Mouse (Mus musculus): ENCODE measurements around the gene Gm37240. TPM values are rescaled to one million over a fixed set of nuclear protein-coding genes. Genes with fewer than 3 reads are reported as not detected.
"Not testable (repeated sequence)": the region's sequence is repeated elsewhere in the genome, so short reads cannot be mapped to it uniquely, and the experiment has no call there.

Gm37240 gene
- polyA plus RNA-seq, 1 experiment from 2014 or later, result 2.8 TPM

DNA sequence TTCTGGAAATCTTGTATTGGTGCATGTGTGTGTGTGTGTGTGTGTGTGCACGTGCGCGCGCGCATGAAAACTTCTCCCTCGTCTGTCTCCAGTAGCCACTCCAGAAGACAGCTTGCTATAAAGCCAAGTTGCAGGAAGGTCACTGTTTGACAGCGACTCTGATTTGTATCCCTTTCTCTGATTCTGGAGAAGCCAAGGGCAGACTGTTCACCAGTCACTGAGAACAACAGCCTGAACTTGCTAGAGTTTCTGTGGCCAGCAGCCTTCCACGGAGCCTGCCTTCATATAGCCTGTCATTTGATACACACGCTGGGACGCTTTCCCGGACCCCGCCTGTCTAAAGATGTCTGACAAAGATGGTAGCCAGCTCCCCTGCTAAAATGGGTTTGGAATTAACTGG lies 1224.2 kb downstream of the Gm37240 start:
- WGBS, result 83% methylated on average over 12 of the region's 12 CpGs
- Histone ChIP-seq H3K9me3 (0 out of 2 replicates have a peak, but pooled peaks cover 5% of the 10 kb centered on the region), H3K36me3 (replicated peaks) (no peaks in the 10 kb centered on the region), H3K4me3 (no peak overlapping the region), H3K27ac (replicated peaks) (no peak overlapping the region), H3K27me3 (replicated peaks; ENCODE audit: low read depth, poor library complexity, severe bottlenecking) (peaks cover 47% of the 10 kb centered on the region), H3K4me1 (peaks cover 33% of the 10 kb centered on the region)
- no peak for DNase-seq (ENCODE audit: low spot score)

GRCm38 (mm10) chr3:84660380-84660779 lies 1226.9 kb downstream of the Gm37240 start:
- Histone ChIP-seq H3K4me3 (no peak overlapping the region), H3K27ac (replicated peaks) (no peak overlapping the region), H3K36me3 (replicated peaks) (no peaks in the 10 kb centered on the region), H3K27me3 (replicated peaks; ENCODE audit: low read depth, poor library complexity, severe bottlenecking) (peaks cover 25% of the 10 kb centered on the region), H3K4me1 (peaks cover 35% of the 10 kb centered on the region), H3K9me3 (0 out of 2 replicates have a peak, but pooled peaks cover 5% of the 10 kb centered on the region)
- DNase-seq (ENCODE audit: low spot score), result no peak
- WGBS, result 80% methylated on average over 2 of the region's 2 CpGs

- Histone ChIP-seq H3K9me3 (0 out of 2 replicates have a peak, but pooled peaks cover 5% of the 10 kb centered on the region), H3K36me3 (replicated peaks) (no peaks in the 10 kb centered on the region), H3K4me1 (peaks cover 43% of the 10 kb centered on the region), H3K27ac (replicated peaks) (no peak overlapping the region), H3K4me3 (no peak overlapping the region), H3K27me3 (replicated peaks; ENCODE audit: low read depth, poor library complexity, severe bottlenecking) (peaks cover 23% of the 10 kb centered on the region)
- DNase-seq (ENCODE audit: low spot score), result no peak
- 99% methylated on average over 2 of the region's 2 CpGs for WGBS
Observed at GRCm38 (mm10) chr3:84658872-84659271, 1228.4 kb downstream of the Gm37240 start.

DNA sequence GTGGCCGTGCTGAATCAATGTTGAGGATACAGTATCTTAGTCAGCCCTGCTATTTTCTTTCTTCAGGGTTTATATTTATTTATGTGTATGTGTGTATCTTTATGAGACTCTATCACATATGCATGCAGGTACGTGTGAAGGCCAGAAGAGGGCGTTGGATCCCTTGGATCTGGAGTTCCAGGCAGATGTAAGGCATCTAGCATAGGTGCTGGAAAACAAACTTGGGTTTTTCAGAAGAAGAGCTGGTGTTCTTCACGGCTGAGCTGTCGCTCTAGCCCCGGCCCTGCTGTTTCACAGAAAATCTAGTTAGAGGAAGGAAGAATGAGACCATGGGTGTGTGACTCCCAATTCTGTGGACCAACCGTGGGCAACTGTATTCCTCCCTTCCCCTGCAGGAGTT lies 1229.3 kb downstream of the Gm37240 start:
- Histone ChIP-seq H3K4me3 (no peak overlapping the region), H3K36me3 (replicated peaks) (no peaks in the 10 kb centered on the region), H3K27ac (replicated peaks) (no peak overlapping the region), H3K9me3 (0 out of 2 replicates have a peak, but pooled peaks cover 5% of the 10 kb centered on the region), H3K27me3 (replicated peaks; ENCODE audit: low read depth, poor library complexity, severe bottlenecking) (peaks cover 22% of the 10 kb centered on the region), H3K4me1 (peaks cover 44% of the 10 kb centered on the region)
- DNase-seq (ENCODE audit: low spot score), result no peak
- WGBS, result 91% methylated on average over 7 of the region's 7 CpGs

GRCm38 (mm10) chr3:84657240-84657639 lies 1230.1 kb downstream of the Gm37240 start:
- peaks cover 22% of the 10 kb centered on the region for H3K27me3 ChIP-seq (replicated peaks; ENCODE audit: low read depth, poor library complexity, severe bottlenecking)

DNA sequence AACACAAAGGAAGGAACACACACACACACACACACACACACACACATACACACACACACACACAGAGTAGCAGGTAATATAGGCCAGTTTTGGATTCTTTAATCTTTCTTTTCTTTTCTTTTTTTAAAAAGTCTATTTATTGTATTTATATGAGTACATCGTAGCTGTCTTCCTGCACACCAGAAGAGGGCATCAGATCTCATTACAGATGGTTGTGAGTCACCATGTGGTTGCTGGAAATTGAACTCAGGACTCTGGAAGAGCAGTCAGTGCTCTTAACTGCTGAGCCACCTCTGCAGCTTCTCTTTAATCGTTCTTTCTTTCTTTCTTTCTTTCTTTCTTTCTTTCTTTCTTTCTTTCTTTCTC lies 1231.5 kb downstream of the Gm37240 start:
- WGBS, result 80% methylated on average over 2 of the region's 2 CpGs
- peaks cover 20% of the 10 kb centered on the region for H3K27me3 ChIP-seq (replicated peaks; ENCODE audit: low read depth, poor library complexity, severe bottlenecking)
- H3K36me3 ChIP-seq (replicated peaks); H3K27ac ChIP-seq (replicated peaks); H3K4me3 ChIP-seq; DNase-seq (ENCODE audit: low spot score); H3K9me3 ChIP-seq: not testable (repeated sequence)
- H3K4me1 ChIP-seq, result peaks cover 34% of the 10 kb centered on the region

More at GRCm38 (mm10) chr3:84657240-84657639, 1230.1 kb downstream of the Gm37240 start:
- peaks cover 38% of the 10 kb centered on the region for H3K4me1 ChIP-seq
- H3K9me3 ChIP-seq, result 0 out of 2 replicates have a peak, but pooled peaks cover 5% of the 10 kb centered on the region
- no peak overlapping the region for H3K4me3 ChIP-seq
- no peak for DNase-seq (ENCODE audit: low spot score)
- H3K27ac ChIP-seq (replicated peaks), result no peak overlapping the region
- H3K36me3 ChIP-seq (replicated peaks), result no peaks in the 10 kb centered on the region
- WGBS, result 50% methylated on average over 6 of the region's 6 CpGs

- WGBS, result 18% methylated on average over 16 of the region's 16 CpGs
- peaks cover 18% of the 10 kb centered on the region for H3K27me3 ChIP-seq (replicated peaks; ENCODE audit: low read depth, poor library complexity, severe bottlenecking)
- peak overlapping the region; percentile 31; the same call in 1 of the 2 replicates for H3K4me3 ChIP-seq
- no peak overlapping the region for H3K27ac ChIP-seq (replicated peaks)
- DNase-seq (ENCODE audit: low spot score), result no peak
- H3K36me3 ChIP-seq (replicated peaks), result no peaks in the 10 kb centered on the region
- 0 out of 2 replicates have a peak, but pooled peaks cover 5% of the 10 kb centered on the region for H3K9me3 ChIP-seq
- peaks cover 34% of the 10 kb centered on the region for H3K4me1 ChIP-seq
Observed at GRCm38 (mm10) chr3:84654900-84655784, 1232.2 kb downstream of the Gm37240 start.

DNA sequence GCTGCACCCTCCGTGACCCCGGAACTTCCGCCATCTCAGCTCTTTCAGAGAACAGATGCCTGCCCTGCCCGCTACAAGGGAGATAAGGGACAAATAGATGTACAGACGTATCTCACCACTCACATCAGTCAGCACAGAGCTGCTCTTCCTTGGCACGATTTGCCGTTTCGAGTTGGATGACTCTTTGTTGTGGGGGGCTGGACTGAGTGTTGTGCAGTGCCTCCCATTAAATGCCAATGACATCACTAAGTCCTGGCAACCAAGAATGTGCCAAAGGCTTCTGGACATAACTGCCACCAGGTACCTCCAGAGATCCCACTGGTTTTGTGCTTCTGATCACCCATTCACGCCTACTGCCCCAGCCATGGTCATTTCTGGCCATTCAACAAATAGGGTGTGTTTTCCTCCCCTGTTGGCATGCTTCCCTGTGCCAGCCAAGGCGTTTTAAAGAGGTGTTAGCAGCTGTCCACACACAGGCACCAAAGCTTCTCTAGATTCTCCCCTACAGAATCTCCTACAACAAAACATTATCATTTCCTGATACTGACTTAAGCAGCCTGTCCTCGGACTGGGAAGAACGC lies 1233.0 kb downstream of the Gm37240 start:
- H3K27ac ChIP-seq (replicated peaks), result no peak overlapping the region
- H3K36me3 ChIP-seq (replicated peaks), result no peaks in the 10 kb centered on the region
- peaks cover 34% of the 10 kb centered on the region for H3K4me1 ChIP-seq
- 40% methylated on average over 12 of the region's 12 CpGs for WGBS
- H3K4me3 ChIP-seq, result peak overlapping the region; percentile 37
- H3K27me3 ChIP-seq (replicated peaks; ENCODE audit: low read depth, poor library complexity, severe bottlenecking), result peaks cover 18% of the 10 kb centered on the region
- 0 out of 2 replicates have a peak, but pooled peaks cover 5% of the 10 kb centered on the region for H3K9me3 ChIP-seq
- DNase-seq (ENCODE audit: low spot score), result no peak

DNA sequence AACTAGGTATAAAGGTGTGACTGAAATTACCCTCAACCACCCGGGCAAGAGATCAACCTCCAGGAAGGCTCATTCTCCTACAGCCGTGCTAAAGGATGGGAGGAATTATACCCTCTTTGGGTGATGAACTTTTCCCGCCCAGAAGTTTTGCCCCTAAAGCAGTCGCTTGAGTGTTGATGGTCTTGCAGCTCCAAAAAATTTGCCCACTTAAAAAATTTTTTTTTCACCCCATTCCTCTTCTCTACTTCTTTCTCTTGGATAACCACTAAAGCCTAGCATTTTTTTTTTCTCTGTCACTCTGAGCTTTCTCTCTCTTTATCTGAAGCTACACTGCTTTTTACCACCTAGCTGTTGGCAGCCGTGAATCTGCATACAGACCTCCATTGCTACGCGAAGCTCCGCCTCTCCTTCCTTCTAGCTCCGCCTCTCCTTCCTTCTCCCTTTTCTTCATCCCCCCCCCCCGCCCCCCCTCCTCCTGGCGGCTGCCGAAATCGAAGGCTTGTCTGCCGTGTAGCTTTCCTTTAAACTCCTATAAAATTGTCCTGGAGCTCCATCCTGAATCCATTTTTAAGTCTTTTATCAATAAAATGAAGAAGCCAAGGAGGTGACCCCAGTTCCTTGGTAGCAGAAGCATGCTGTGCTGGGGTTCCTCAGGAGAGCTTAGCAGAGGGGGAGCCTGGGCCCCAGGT lies 1233.6 kb downstream of the Gm37240 start:
- peaks cover 18% of the 10 kb centered on the region for H3K27me3 ChIP-seq (replicated peaks; ENCODE audit: low read depth, poor library complexity, severe bottlenecking)
- peak overlapping the region; percentile 37 for H3K4me3 ChIP-seq
- 25% methylated on average over 14 of the region's 14 CpGs for WGBS
- H3K9me3 ChIP-seq, result 0 out of 2 replicates have a peak, but pooled peaks cover 2% of the 10 kb centered on the region
- H3K27ac ChIP-seq (replicated peaks), result no peak overlapping the region
- DNase-seq (ENCODE audit: low spot score), result no peak
- peaks cover 34% of the 10 kb centered on the region for H3K4me1 ChIP-seq
- no peaks in the 10 kb centered on the region for H3K36me3 ChIP-seq (replicated peaks)

DNA sequence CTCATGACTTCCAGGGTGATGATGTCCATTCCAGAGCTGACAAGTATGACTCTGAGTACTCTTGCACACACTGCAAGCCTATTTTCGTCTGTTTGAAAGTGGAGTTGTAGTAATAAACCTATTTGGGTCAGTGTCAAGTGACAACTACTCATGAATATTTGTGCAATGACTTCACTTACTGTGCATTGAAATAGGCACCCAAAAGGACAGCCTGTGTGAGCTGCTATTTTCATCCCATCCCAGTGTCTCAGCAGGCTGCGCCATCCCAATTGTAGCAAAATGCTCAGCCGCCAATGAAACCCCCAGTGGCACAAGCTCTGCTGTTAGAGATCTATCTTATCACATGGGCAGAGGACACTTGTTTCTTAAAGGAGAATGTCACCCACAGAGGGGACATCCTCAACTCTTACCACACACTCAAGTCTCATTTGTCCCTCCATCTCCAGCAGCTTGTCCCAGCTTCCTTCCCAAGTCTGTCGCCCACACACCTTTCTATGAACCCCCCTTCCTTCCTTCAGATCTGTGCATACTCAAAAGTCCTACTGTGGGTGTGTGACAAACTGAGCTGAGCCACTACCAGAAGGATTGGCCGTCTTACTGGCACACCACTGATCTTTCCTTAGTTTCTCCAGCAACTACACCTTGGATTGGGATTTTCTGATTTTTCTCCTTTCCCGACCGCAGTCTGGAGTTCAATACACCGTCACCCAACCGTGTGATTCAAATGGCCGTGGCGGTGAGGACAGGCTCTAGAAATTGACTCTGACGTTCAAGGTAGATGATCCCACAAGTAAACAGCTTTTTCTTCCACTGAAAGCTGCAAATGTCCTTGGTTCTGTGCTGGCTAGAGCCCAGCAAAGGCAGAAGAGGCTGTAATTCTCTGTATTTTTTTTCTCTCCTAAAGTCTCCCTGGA lies 1234.4 kb downstream of the Gm37240 start:
- peaks cover 34% of the 10 kb centered on the region for H3K4me1 ChIP-seq
- 88% methylated on average over 12 of the region's 12 CpGs for WGBS
- H3K27me3 ChIP-seq (replicated peaks; ENCODE audit: low read depth, poor library complexity, severe bottlenecking), result peaks cover 18% of the 10 kb centered on the region
- no peaks in the 10 kb centered on the region for H3K9me3 ChIP-seq
- no peak overlapping the region for H3K27ac ChIP-seq (replicated peaks)
- no peak for DNase-seq (ENCODE audit: low spot score)
- H3K36me3 ChIP-seq (replicated peaks), result no peaks in the 10 kb centered on the region
- H3K4me3 ChIP-seq, result no peak overlapping the region

- H3K4me3 ChIP-seq, result no peak overlapping the region
- 89% methylated on average over 12 of the region's 12 CpGs for WGBS
- H3K4me1 ChIP-seq, result peaks cover 19% of the 10 kb centered on the region
Observed at GRCm38 (mm10) chr3:84649578-84650327, 1237.6 kb downstream of the Gm37240 start.

More at GRCm38 (mm10) chr3:84649578-84650327, 1237.6 kb downstream of the Gm37240 start:
- peaks cover 7% of the 10 kb centered on the region for H3K27me3 ChIP-seq (replicated peaks; ENCODE audit: low read depth, poor library complexity, severe bottlenecking)
- no peaks in the 10 kb centered on the region for H3K9me3 ChIP-seq
- H3K36me3 ChIP-seq (replicated peaks), result no peaks in the 10 kb centered on the region
- no peak for DNase-seq (ENCODE audit: low spot score)
- no peak overlapping the region for H3K27ac ChIP-seq (replicated peaks)
